Mouse (Mus musculus): Measurements from ENCODE around the gene Umad1. TPM values are rescaled to one million over a fixed set of nuclear protein-coding genes. Genes with fewer than 3 reads are reported as not detected.
"Not testable (repeated sequence)": the region's sequence is repeated elsewhere in the genome, so short reads cannot be mapped to it uniquely, and the experiment has no call there.

The Umad1 gene
- total RNA-seq, 2 experiments from 2014 or later: 12.5 to 13.6 TPM

DNA sequence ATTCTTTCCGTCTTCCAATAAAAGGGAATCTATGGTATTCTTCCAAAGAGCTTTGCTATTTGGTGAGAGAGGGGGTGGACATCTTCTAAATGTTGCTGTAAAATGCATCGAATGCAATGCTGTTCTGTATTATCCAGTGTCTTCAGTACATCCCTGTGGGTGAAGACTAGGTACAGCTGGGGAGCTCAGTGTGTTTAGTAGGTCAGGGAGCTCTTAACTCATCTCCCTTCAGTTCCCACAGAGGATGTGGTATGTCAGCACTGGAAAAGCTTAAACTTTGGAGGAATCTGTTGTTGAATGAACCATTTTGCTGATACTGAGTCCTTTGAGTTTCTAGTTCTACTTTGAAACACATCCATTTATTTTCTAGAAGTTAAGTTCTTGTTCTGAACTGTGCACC lies 53.5 kb downstream of the Umad1 start:
- no peak for DNase-seq

DNA sequence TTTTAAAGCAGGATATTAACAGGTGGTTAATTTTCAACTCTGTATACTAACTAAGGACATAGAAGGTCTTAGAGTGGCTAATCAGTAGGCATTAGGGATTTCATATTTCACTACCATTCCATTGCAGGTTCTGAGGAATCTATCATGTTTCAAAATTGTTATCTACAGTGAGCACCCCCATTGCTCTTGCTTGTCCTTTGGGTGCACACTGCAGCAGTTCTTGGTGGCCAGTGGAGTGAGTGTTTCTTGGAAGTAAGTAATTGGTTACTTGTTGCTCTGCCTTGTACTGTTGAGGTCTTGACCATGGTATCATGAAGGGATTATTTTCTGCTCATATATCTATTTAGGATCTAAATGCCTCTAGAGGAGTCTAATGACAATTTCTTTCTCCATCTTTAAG lies 57.1 kb downstream of the Umad1 start:
- no peak for DNase-seq

- DNase-seq: no peak
These were observed 60.5 kb downstream of the Umad1 start for GRCm38 (mm10) chr6:8319591-8319990.

DNA sequence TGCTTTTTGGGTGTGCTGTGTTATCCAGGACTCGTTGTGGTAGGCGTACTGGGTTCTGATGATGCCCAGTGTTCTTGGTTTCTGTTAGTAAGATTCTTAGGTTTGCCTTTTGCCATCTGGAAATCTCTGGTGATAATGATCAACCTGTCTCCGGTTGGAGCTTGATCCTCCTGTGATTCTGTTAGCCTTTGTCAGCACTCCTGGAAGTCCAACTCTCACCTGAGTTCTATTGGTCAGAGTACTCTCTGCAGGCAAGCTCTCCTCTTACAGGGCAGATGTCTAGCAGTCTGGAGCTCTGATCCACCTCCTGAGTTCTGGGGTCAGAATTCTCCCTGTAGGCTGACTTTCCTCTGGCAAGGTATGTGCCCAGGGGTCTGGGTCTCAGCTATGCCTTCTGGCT lies 72.4 kb downstream of the Umad1 start:
- not testable (repeated sequence) for DNase-seq

- no peak for DNase-seq
These were observed 74.3 kb downstream of the Umad1 start for GRCm38 (mm10) chr6:8333380-8333779.

DNA sequence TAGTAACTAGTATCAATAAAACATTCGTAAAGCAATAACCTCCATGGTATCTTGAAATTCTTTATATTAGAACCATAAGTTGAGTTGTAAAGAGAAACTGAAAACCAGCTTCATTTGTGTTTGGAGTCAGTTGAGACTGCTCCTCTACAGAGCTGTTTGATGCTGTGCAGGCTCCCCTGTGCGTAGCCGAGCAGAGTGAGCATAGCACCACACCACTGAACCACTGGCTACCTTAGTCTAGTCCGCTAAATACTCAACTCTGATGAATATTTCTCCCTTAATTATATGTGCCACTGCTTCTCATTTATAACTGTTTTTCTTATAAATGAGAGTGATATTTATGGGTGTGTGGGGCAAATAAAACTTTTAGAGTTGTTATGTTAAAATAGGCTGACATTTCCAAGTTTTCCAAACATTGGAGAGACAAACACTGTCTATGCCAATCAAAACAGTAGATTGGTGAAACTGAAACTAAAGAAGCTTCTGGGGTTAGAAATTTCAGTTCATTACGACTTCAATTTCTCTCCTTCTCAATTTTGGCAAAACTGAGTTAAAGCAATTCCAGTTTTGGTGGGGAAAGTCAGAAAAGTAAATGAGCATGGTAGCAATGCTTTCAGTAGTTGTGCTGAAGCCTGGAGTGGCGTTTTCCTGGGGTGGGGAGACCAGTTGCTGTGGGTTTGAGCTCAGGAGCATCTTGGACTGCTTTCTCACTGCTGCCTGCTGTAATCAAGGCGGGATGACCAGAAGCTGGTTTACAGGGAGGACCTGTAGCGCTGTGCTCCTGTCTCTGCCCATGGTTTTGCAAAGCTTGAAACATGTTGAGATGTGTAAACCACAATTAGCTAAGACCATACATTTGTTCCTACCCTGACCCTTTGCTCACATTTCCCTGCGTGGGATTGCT lies 77.7 kb downstream of the Umad1 start:
- DNase-seq: peak; percentile 22 to 55

DNA sequence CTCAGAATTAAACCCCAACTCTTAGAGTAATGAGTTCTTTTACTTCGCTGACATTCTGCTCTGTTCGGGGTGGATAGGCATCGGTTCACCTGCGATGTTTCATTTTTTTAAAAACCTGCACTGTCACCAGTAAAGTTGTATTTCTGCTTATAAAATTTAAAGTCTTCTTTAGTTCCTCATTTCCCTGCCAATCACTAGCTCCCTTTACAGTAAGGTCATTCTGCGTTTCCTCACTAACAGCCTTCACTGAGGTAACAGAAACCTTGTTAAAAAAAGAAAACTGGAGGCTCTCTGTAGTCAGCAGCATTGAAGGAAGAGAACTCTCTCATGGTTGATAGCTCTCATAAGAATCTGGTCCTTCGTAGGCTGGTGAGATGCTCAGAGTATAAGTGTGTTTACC lies 80.4 kb downstream of the Umad1 start:
- DNase-seq: no peak

DNA sequence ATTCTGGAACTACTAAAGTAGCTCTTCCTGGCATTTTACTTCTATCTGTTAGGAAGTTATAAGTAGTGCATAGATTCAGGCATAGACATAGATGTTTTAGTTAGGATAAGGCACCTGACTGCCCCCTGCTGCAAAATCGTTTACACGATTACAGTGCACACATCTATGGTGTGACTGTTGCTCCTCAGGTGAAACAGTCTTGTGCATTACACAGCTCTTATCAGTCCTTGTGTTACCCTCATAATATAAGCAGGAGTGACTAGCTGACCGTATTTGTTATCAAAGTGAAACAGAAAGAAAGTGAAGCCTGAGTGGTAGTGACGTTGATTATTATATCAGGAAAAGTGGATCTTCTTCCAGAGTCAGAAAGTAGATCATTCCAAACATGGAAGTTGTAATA lies 84.2 kb downstream of the Umad1 start:
- DNase-seq: no peak

DNA sequence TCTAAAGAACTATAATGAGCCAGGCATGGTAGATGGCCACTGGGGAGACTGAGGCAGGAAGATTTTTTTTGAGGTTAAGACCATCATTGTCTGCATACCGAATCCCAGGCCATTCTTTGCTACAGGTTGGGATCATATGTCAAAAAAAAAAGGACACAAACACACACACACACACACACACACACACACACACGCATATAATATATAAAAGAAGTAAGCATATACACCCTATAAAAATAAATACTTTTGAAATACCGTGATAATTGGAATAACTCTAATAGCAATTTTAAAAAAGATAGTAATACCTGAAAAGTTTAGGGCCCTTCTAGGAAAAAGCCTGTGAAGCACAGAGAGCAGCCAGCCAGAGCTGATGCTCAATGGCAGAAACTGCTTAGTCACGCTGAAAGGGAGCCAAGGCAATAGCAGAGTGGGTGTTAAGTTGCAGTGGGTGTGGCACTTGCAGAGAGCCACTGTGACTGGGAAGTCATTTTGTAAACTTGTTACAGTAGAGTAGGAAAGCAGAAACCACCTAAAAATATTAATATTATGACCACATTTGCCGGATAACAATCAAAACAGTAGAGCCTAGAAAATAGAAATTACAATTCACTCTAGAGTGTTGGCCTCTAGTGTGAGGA lies 86.2 kb downstream of the Umad1 start:
- peak; percentile 78 to 85 for DNase-seq

GRCm38 (mm10) chr6:8347154-8347553 lies 88.1 kb downstream of the Umad1 start:
- DNase-seq: no peak

DNA sequence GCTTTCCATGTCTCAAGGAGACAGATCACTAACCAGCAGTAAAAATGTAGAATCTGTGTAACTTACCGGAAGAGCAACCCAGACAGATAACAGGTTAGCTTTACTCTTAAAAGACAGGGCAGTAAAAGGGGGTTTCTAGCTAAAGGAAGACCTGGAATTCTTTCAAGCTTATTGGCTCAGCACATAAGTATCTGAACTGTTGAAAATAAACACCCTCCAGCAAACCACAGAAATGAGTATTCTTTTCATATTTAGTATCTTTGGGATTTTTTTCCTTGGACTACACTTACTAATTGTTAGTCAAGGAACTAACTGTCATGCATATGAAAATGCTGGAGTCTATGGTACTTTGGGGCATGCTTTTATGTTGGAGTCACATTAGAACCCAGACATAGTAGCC lies 89.3 kb downstream of the Umad1 start:
- no peak for DNase-seq

- DNase-seq: no peak
These were observed 90.1 kb downstream of the Umad1 start for GRCm38 (mm10) chr6:8349060-8349670.

DNA sequence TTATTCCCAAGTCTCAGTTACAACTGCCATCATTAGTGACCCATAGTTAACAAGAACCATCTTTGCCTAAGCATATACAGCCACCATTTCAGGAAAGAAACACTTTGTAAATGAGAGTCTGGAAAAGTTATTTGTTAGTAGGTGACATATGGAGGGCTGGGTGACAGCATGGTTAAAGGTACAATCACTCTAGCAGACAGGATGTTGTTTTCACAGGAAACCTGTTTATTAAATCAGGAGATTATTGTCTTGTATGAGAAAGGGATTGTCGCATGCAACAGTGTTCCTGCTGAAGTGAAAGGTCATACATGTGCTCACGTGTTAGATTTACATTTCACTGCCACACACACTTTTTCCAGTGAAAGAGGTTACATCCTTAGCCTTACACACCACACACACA lies 92.4 kb downstream of the Umad1 start:
- peak in 1 of 2 experiments; percentile 21 for DNase-seq

DNA sequence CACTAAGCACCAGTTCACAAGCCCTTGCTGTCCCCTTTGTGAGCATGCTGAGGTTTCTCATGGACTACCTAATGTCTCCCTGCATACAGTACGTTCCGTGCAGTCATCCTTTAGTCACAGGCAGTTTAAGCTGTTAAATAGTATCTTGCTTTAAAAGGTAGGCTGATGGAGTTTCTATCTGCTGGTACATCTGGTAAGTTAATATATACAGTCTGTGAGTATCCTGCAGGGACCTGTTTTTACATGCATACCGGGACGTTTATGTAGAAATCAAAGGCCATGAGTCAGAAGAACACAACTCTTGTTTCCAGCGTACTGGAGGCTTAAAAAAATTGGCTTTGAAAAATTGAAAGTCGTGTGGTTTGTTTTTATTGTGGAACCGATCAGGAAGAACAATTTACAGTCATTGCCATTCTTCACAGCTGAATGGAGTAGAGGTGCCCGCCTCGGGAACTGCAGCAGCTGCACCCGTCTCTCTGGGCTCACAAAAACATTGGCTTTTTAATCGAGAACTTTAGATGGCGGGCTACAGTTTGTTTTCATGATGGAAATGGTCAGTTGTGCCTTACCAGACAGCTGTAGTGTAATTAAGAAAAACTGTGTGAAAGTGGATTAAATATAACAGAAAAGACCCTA lies 93.6 kb downstream of the Umad1 start:
- DNase-seq: no peak

DNA sequence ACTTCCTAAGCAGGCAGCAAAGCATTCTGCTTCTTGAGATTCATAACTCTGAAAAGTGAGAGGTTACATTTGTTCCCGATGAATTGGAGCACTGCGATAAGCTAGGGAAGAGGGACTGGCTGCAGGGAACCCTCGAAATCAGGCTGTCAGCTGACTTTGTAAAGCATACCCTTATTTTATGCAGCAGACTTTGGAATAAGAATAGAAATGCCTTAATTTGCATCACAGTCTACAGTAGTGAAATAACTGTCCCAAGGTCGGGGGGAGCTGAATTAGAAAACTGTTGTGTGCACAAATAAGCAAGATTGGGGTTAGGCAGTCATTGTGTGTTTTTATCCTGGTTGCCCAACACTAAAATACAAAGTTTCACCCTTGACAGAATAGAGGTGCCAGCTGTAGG lies 94.4 kb downstream of the Umad1 start:
- no peak for DNase-seq

- DNase-seq: no peak
These were observed 95.8 kb downstream of the Umad1 start for GRCm38 (mm10) chr6:8354846-8355245.

DNA sequence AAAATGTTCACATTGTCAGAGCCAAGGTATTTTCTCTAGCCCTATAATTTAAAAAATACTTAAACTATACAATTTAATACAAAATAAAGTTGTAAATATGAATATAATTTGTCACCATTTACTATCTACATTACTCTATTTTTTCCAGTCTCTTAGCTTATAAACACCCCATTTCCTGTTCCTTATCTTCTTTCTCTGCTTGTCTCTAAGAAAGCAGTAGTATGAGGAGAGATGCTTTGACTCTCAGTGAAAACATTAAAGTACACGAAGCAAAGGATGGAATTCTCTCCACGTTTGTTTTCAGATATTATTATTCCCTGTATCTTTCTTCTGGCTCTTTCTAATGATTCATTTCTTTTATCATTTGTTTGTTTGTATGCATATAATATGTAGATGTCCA lies 99.1 kb downstream of the Umad1 start:
- DNase-seq: no peak

DNA sequence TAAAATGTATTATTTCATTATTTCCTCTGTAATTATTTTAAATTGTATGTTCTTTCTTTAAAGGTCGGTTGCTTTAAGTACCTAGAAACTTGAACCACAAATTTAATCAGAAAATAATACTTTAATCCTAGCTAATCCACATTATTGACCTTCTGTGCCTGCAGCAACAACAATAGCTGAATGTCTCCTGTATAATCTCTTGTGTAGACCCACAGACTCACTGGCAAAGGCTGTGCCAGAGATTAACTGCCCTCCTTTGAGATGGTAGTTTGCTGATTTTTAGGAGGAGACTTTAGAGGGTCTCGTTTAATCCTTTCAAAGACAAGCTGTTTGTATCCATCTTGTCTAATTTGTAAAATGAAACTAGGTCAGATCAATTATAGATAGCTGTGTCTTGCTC lies 99.7 kb downstream of the Umad1 start:
- no peak for DNase-seq

- DNase-seq: no peak
These were observed 101.7 kb downstream of the Umad1 start for GRCm38 (mm10) chr6:8360805-8361204.

DNA sequence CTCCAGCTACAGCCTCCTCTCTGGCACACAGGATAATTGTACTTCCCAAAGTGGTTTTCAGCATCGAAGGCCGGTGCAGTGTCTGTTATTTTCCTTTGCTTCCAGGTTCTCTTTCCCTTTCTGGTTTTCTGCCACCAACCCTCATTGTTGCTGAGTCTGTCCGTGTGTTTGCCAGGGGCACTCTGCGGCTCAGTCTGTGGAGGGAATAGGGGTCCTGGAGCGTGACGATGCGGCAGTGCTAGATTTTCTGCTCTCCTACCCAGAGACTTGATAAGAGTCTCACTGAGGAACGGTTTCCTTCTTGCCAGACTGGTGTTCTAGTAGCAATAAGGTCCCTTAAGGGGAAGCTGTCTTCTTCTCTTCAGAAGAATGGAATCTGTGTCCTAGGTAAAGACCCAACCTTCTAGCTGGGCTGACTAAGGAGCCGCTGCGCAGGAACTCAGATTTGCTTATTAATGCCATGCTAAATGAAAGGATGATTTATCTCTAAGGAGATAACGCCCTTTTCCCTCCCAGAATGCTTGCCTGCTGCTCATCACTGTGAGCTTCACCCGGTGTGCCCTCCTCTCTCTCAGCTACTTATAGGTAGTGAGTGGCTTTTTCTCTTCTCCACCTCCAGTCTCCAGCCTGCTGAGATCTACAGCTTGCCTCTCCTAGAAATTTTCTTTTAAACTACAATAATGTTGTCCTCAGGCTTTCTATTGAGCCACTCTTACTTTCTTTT lies 105.1 kb downstream of the Umad1 start:
- no peak for DNase-seq

DNA sequence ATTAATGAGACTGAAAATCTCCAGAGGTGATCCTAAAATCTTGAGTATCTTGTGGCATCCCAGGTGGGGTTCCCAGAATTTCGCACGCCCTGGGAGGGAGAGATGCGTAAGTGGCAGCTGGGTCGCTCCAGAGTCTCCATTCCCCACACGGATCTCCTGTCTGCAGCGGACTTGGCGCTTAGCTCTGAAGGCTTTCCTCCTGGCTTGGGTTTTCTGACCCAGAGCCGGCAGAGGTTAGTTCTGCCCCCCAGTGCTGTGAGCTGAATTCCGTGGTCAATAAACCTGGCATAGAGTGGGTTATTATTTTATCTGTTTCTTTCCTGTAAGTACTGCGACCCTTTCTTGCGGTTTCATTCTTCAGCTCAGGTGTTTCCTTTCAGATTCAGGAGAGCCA lies 105.7 kb downstream of the Umad1 start:
- DNase-seq: no peak

DNA sequence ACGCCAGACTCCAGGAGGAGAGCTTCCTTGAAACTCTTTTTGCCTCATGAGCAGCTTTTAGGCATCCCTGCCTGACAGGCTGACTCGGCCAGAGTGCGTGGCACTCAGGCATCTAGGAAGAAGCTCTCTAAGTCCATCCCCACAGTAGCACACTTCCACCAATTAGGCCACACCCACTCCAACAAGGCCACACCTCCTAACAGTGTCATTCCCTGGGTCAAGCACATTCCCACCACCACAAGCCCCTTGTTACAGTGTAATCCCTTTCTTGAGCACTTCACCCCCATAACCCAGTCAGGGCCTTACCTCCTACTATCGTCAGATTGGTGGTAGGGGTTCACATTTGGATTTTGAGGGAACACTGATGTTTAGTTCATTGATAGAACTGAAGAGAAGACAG lies 108.6 kb downstream of the Umad1 start:
- DNase-seq: no peak

All from heart, adult 18-20 months (tissue).